In the genomic region with DNA sequence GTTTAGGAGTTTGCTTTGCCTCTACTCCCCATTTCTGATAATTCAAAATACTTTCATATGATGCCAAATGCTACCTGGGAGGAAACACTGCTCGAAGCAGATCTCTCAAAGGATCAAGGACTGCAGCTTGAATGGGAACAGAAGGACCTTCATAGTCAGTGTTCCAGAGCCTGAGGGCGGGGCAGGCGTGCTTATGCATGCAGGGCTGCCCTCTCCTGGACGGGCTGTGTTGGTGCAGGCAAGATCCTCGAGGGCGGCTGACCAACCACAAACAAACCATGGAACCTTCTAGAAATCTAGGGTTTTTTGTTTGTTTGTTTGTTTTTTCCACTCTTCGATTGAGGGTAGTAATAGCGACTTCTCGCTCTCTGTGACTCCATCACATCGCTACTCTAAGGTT, we compare ENCODE assay signal across 8 mouse cellular contexts. TPM values are rescaled to one million over a fixed set of nuclear protein-coding genes. Genes with fewer than 3 reads are reported as not detected.
DNase-seq lines count a peak whose midpoint lies in the region; ATAC-seq and TF ChIP-seq lines count a peak whose summit lies in the region.

No protein-coding gene starts in this region.

- no peak for TF ChIP-seq POLR2A in testis, adult 2 months (IDR thresholded peaks at IDR 0.05; ENCODE audit: control insufficient read depth, low read depth, low read length)

- TF ChIP-seq CTCF in testis, adult 2 months (IDR thresholded peaks at IDR 0.05; ENCODE audit: control insufficient read depth, insufficient read depth, insufficient replicate concordance, low read depth, low read length) = peak; percentile 77; the same call in 1 of the 2 replicates

- intact Hi-C loops in left cerebral cortex, postnatal 4 days (cut with DNase I) = no loop called here

- H3K27me3 ChIP-seq in hindbrain, embryonic 11.5 days (ENCODE audit: control insufficient read depth, insufficient read depth, low read length) = no peaks in the 10 kb centered on the region
- H3K27me3 ChIP-seq in hindbrain, embryonic 12.5 days = no peaks in the 10 kb centered on the region
- no peaks in the 10 kb centered on the region for H3K27me3 ChIP-seq in intestine, embryonic 14.5 days (replicated peaks; ENCODE audit: control insufficient read depth, insufficient read depth, low read length)
- H3K27me3 ChIP-seq in testis, adult 2 months (ENCODE audit: control insufficient read depth, insufficient read depth, low read length) = no peaks in the 10 kb centered on the region

- H3K4me1 ChIP-seq in hindbrain, embryonic 11.5 days (replicated peaks; ENCODE audit: control insufficient read depth, insufficient read depth, low read length) = no peaks in the 10 kb centered on the region
- peaks cover 5% of the 10 kb centered on the region for H3K4me1 ChIP-seq in hindbrain, embryonic 12.5 days
- H3K4me1 ChIP-seq in intestine, embryonic 14.5 days (replicated peaks; ENCODE audit: control insufficient read depth, insufficient read depth, low read length) = no peaks in the 10 kb centered on the region
- no peaks in the 10 kb centered on the region for H3K4me1 ChIP-seq in testis, adult 2 months (ENCODE audit: control insufficient read depth, insufficient read depth, low read length)

- no peak overlapping the region for H3K4me2 ChIP-seq in hindbrain, embryonic 11.5 days (replicated peaks; ENCODE audit: low read depth, low read length)
- H3K4me2 ChIP-seq in hindbrain, embryonic 12.5 days (replicated peaks) = no peak overlapping the region
- H3K4me2 ChIP-seq in intestine, embryonic 14.5 days (ENCODE audit: low read length) = no peak overlapping the region

- ATAC-seq in hindbrain, embryonic 11.5 days (ENCODE audit: low FRiP score) = no peak
- ATAC-seq in hindbrain, embryonic 12.5 days (ENCODE audit: low FRiP score) = no peak
- no peak for ATAC-seq in intestine, embryonic 14.5 days (replicated peaks; ENCODE audit: low FRiP score, low TSS enrichment, low read depth)

- DNase-seq in hindbrain, embryonic 11.5 days (ENCODE audit: low spot score) = peak; percentile 68
- DNase-seq in c-Kit-positive CD71-positive TER-119-positive erythroid progenitor cells, embryonic 14.5 days (ENCODE audit: low spot score) = peak; percentile 59
- DNase-seq in frontal cortex, postnatal 36 days (ENCODE audit: low spot score in 2 of 2) = peak; percentile 60 to 68
- DNase-seq in intestine, embryonic 14.5 days (ENCODE audit: low spot score) = peak; percentile 71
- peak; percentile 77 for DNase-seq in left cerebral cortex, postnatal 4 days
- DNase-seq in naive thymus-derived CD4-positive, alpha-beta T cell, adult 2 months (ENCODE audit: low read depth) = peak; percentile 81

- no peak overlapping the region for H3K27ac ChIP-seq in hindbrain, embryonic 11.5 days (ENCODE audit: low read depth, low read length)
- no peak overlapping the region for H3K27ac ChIP-seq in hindbrain, embryonic 12.5 days
- no peak overlapping the region for H3K27ac ChIP-seq in intestine, embryonic 14.5 days (ENCODE audit: low read depth)
- H3K27ac ChIP-seq in testis, adult 2 months (ENCODE audit: control insufficient read depth, insufficient read depth, low read depth, low read length) = no peak overlapping the region

- H3K9me3 ChIP-seq in hindbrain, embryonic 11.5 days (ENCODE audit: control insufficient read depth, low read length) = no peaks in the 10 kb centered on the region
- no peaks in the 10 kb centered on the region for H3K9me3 ChIP-seq in hindbrain, embryonic 12.5 days (replicated peaks)
- H3K9me3 ChIP-seq in intestine, embryonic 14.5 days (ENCODE audit: control insufficient read depth, low read length) = no peaks in the 10 kb centered on the region

- H3K9ac ChIP-seq in hindbrain, embryonic 11.5 days (ENCODE audit: low read depth, low read length) = no peak overlapping the region
- H3K9ac ChIP-seq in hindbrain, embryonic 12.5 days = no peak overlapping the region
- H3K9ac ChIP-seq in intestine, embryonic 14.5 days (ENCODE audit: low read length) = no peak overlapping the region

- no peaks in the 10 kb centered on the region for H3K36me3 ChIP-seq in hindbrain, embryonic 11.5 days (ENCODE audit: control insufficient read depth, insufficient read depth, low read length)
- no peaks in the 10 kb centered on the region for H3K36me3 ChIP-seq in hindbrain, embryonic 12.5 days
- no peaks in the 10 kb centered on the region for H3K36me3 ChIP-seq in intestine, embryonic 14.5 days (ENCODE audit: control insufficient read depth, insufficient read depth, low read length)
- no peaks in the 10 kb centered on the region for H3K36me3 ChIP-seq in testis, adult 2 months (ENCODE audit: control insufficient read depth, insufficient read depth, low read length)

- no peak overlapping the region for H3K4me3 ChIP-seq in hindbrain, embryonic 11.5 days (ENCODE audit: low read depth, low read length)
- H3K4me3 ChIP-seq in hindbrain, embryonic 12.5 days = no peak overlapping the region
- no peak overlapping the region for H3K4me3 ChIP-seq in intestine, embryonic 14.5 days (ENCODE audit: low read depth, low read length)
- H3K4me3 ChIP-seq in testis, adult 2 months (ENCODE audit: control insufficient read depth, low read depth, low read length) = no peak overlapping the region

- 61% methylated on average over 10 of the region's 10 CpGs for WGBS in hindbrain, embryonic 11.5 days
- 67% methylated on average over 10 of the region's 10 CpGs for WGBS in hindbrain, embryonic 12.5 days
- WGBS in intestine, embryonic 14.5 days = 57% methylated on average over 10 of the region's 10 CpGs

RNA-seq across cellular contexts. Expression of gene Slc44a3, which starts 32.0 kb away (rescaled TPM):
- polyA plus RNA-seq in hindbrain, embryonic 11.5 days (2014; fragmentation: Nextera tagmentation; extraction: Ambion mirVana) = 0.86 and 1.6 TPM in 2 replicates
- polyA plus RNA-seq in hindbrain, embryonic 12.5 days (2016; fragmentation: Nextera tagmentation; extraction: Ambion mirVana) = 0.97 and 1.5 TPM in 2 replicates
- 29.6 and 34.4 TPM in 2 replicates for polyA plus RNA-seq in intestine, embryonic 14.5 days (2014; fragmentation: Nextera tagmentation; extraction: Ambion mirVana)
- total RNA-seq in left cerebral cortex, postnatal 4 days (2021) = under 1 TPM in 1 of 2 experiments, not detected in 1; 0.18 TPM
- 1.4 and 1.5 TPM in 2 replicates for polyA plus RNA-seq in testis, adult 2 months (2012; rRNA removed)

Comparison
In these comparisons a context has a peak if more than half of its experiments do, and no peak if none do; other contexts are left out.
1. RNA of gene Slc44a3, which starts 32.0 kb away (polyA plus RNA-seq): 29.6 to 34.4 TPM in intestine, embryonic 14.5 days; 1.4 to 1.5 TPM in testis, adult 2 months, 0.97 to 1.5 TPM in hindbrain, embryonic 12.5 days and 0.86 to 1.6 TPM in hindbrain, embryonic 11.5 days; every median in the first group is over 10 times any median in the second.
2. Peak in every context shown above with its lines, with median percentiles within 50 percentile points of each other: DNase-seq.